Mouse (Mus musculus) adrenal gland, adult 2 months (tissue): ENCODE measurements around the gene Unc50. TPM values are rescaled to one million over a fixed set of nuclear protein-coding genes. Genes with fewer than 3 reads are reported as not detected.

ENCODE experiments used
- DNase-seq: peaks from one replicate; pipeline ENCODE4 v3.0.0; 2021
- polyA plus RNA-seq: library from polyadenylated mRNA; depleted of rRNA; stranded (reverse); fragments of >200 nt; gene quantifications from 2 replicates; pipeline ENCODE4 v1.2.3, GENCODE M21; 2012; rRNA removed
- total RNA-seq, 2 experiments: library from RNA; stranded (reverse); gene quantifications; 2 replicates each; pipeline ENCODE4 v1.2.3; 2021

Unc50 gene
- total and polyA plus RNA-seq, 3 experiments = 51.4 to 77.0 (median 70.3) TPM

DNA sequence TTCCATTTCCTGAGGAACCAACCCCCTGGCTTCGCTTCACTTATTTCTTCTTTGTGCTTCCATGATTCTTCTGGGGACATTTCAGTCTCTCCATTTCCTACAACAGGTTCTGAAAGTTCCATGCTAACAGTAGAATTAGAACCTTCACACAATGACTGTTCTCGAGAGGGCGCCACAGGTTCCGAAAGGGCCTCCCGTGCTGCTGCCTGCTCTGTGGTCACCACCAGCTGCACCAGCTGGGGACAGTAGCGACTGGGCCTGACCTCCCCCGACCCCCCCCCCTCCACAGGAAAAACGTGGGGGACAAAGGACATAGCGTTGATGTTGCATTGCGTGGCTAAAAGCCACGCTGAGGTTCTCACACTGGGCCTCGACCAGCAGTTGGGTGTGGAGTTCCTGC is 58.6 kb downstream of the Unc50 start:
- no peak for DNase-seq

Other genes starting within 250 kb of the Unc50 start
- gene Cnga3, start 215.7 kb upstream of the Unc50 start, total RNA-seq = 1 to 10 TPM; 1.1 to 2.6 TPM
- 0.32 and 0.61 TPM in 2 replicates for gene Cnga3, start 215.7 kb upstream of the Unc50 start, polyA plus RNA-seq
- 10 to 100 TPM; 19.1 to 23.6 TPM for gene Inpp4a, start 130.3 kb upstream of the Unc50 start, total RNA-seq
- gene Inpp4a, start 130.3 kb upstream of the Unc50 start, polyA plus RNA-seq = 13.3 and 14.0 TPM in 2 replicates
- gene Coa5, start within 50 bp of the Unc50 start, total RNA-seq = 100 to 1,000 TPM in 1 of 2 experiments, 10 to 100 TPM in 1; 100.0 to 113 TPM
- gene Coa5, start within 50 bp of the Unc50 start, polyA plus RNA-seq = 43.3 and 46.8 TPM in 2 replicates
- 1 to 10 TPM; 5.5 to 9.0 TPM for gene Mgat4a, start 110.9 kb downstream of the Unc50 start, total RNA-seq
- 1.4 and 1.6 TPM in 2 replicates for gene Mgat4a, start 110.9 kb downstream of the Unc50 start, polyA plus RNA-seq